Mouse (Mus musculus): ENCODE measurements around the gene Cd59b.
"Not testable (repeated sequence)": the region's sequence is repeated elsewhere in the genome, so short reads cannot be mapped to it uniquely, and the experiment has no call there.

The Cd59b gene

GRCm38 (mm10) chr2:104068450-104068849 is 1.2 kb upstream of the Cd59b start, which contains the start of gene Gm10799:
Gene Gm10799 (minus strand): TSS chr2:104068550.
- DNase-seq: not testable (repeated sequence)

GRCm38 (mm10) chr2:104078285-104078684 is 8.6 kb downstream of the Cd59b start:
- not testable (repeated sequence) for DNase-seq

GRCm38 (mm10) chr2:104081436-104082050 is 11.9 kb downstream of the Cd59b start:
- not testable (repeated sequence) for DNase-seq

GRCm38 (mm10) chr2:104082474-104082873 is 12.8 kb downstream of the Cd59b start:
- DNase-seq: no peak

- not testable (repeated sequence) for DNase-seq
Observed at GRCm38 (mm10) chr2:104084027-104084426, 14.4 kb downstream of the Cd59b start.

- not testable (repeated sequence) for DNase-seq
Observed at GRCm38 (mm10) chr2:104087562-104087961, 17.9 kb downstream of the Cd59b start.

GRCm38 (mm10) chr2:104093305-104093704 is 23.7 kb downstream of the Cd59b start:
- no peak for DNase-seq

GRCm38 (mm10) chr2:104095741-104096213 is 26.1 kb downstream of the Cd59b start, which contains the start of gene Cd59a:
Gene Cd59a (plus strand): TSS chr2:104095801.
- DNase-seq: peak; percentile 93

GRCm38 (mm10) chr2:104096256-104096655 is 26.6 kb downstream of the Cd59b start:
- peak; percentile 27 for DNase-seq

GRCm38 (mm10) chr2:104096796-104097195 is 27.1 kb downstream of the Cd59b start:
- not testable (repeated sequence) for DNase-seq

- not testable (repeated sequence) for DNase-seq
Observed at GRCm38 (mm10) chr2:104097396-104097795, 27.7 kb downstream of the Cd59b start.

- no peak for DNase-seq
Observed at GRCm38 (mm10) chr2:104098529-104099230, 29.0 kb downstream of the Cd59b start.

- DNase-seq: no peak
Observed at GRCm38 (mm10) chr2:104099231-104099585, 29.6 kb downstream of the Cd59b start.

- DNase-seq: no peak
Observed at GRCm38 (mm10) chr2:104099946-104100345, 30.3 kb downstream of the Cd59b start.

GRCm38 (mm10) chr2:104104800-104105199 is 35.2 kb downstream of the Cd59b start:
- DNase-seq: no peak

- not testable (repeated sequence) for DNase-seq
Observed at GRCm38 (mm10) chr2:104109021-104109420, 39.4 kb downstream of the Cd59b start.

GRCm38 (mm10) chr2:104109528-104109927 is 39.9 kb downstream of the Cd59b start:
- DNase-seq: no peak

GRCm38 (mm10) chr2:104110031-104110430 is 40.4 kb downstream of the Cd59b start:
- DNase-seq: no peak

- not testable (repeated sequence) for DNase-seq
Observed at GRCm38 (mm10) chr2:104111170-104111797, 41.6 kb downstream of the Cd59b start.

- not testable (repeated sequence) for DNase-seq
Observed at GRCm38 (mm10) chr2:104113563-104113962, 43.9 kb downstream of the Cd59b start.

- DNase-seq: no peak
Observed at GRCm38 (mm10) chr2:104114898-104115297, 45.2 kb downstream of the Cd59b start.

GRCm38 (mm10) chr2:104117173-104117572 is 47.5 kb downstream of the Cd59b start:
- DNase-seq: not testable (repeated sequence)

GRCm38 (mm10) chr2:104119097-104119496 is 49.4 kb downstream of the Cd59b start:
- DNase-seq: no peak

GRCm38 (mm10) chr2:104120312-104120711 is 50.7 kb downstream of the Cd59b start:
- no peak for DNase-seq
